Mouse (Mus musculus) midbrain, embryonic 12.5 days (tissue): ENCODE measurements around the gene Vmn1r163. TPM values are rescaled to one million over a fixed set of nuclear protein-coding genes. Genes with fewer than 3 reads are reported as not detected.
"Not testable (repeated sequence)": the region's sequence is repeated elsewhere in the genome, so short reads cannot be mapped to it uniquely, and the experiment has no call there.

Experiments
- ATAC-seq: fragments of 200-750 bp; cut with Nextera tagmentation; 2 replicates; pipeline ENCODE4 v1.8.0; 2017; ENCODE audit warnings: low read depth, moderate TSS enrichment, moderate library complexity; ENCODE audit not compliant: low FRiP score
- H3K27ac ChIP-seq: fragments of 300-500 bp; sonication (generic); replicated peaks from 2 replicates; pipeline ENCODE4 v1.5.1; 2016; ENCODE audit warnings: mild to moderate bottlenecking
- H3K27me3 ChIP-seq: fragments of 300-500 bp; sonication (generic); 2 replicates; pipeline ENCODE4 v1.6.1; 2016; ENCODE audit warnings: mild to moderate bottlenecking
- H3K36me3 ChIP-seq: fragments of 300-500 bp; sonication (generic); 2 replicates; pipeline ENCODE4 v1.6.1; 2016
- H3K4me1 ChIP-seq: fragments of 300-500 bp; sonication (generic); 2 replicates; pipeline ENCODE4 v1.6.1; 2016
- H3K4me2 ChIP-seq: fragments of 300-500 bp; sonication (generic); replicated peaks from 2 replicates; pipeline ENCODE4 v1.6.1; 2016; ENCODE audit warnings: mild to moderate bottlenecking, moderate library complexity
- H3K4me3 ChIP-seq: fragments of 300-500 bp; sonication (generic); 2 replicates; pipeline ENCODE4 v1.5.1; 2016; ENCODE audit warnings: mild to moderate bottlenecking
- H3K9ac ChIP-seq: fragments of 300-500 bp; sonication (generic); replicated peaks from 2 replicates; pipeline ENCODE4 v1.6.1; 2016; ENCODE audit warnings: mild to moderate bottlenecking, moderate library complexity
- H3K9me3 ChIP-seq: fragments of 300-500 bp; sonication (generic); 2 replicates; pipeline ENCODE4 v1.6.1; 2016; ENCODE audit warnings: mild to moderate bottlenecking
- WGBS: fragments of 180-500 bp; shearing (Covaris S2); methylation state at CpG from one replicate; pipeline ENCODE4 v1.1.7; 2016; 5-methylcytosine and 5-hydroxymethylcytosine counted together
- polyA plus RNA-seq: library from polyadenylated mRNA; unstranded; fragments of >200 nt; fragmentation: Nextera tagmentation; extraction: Ambion mirVana; gene quantifications from 2 replicates; pipeline ENCODE4 v1.2.1, GENCODE M21; 2016

Vmn1r163 gene
- polyA plus RNA-seq: not detected in 2 replicates

DNA sequence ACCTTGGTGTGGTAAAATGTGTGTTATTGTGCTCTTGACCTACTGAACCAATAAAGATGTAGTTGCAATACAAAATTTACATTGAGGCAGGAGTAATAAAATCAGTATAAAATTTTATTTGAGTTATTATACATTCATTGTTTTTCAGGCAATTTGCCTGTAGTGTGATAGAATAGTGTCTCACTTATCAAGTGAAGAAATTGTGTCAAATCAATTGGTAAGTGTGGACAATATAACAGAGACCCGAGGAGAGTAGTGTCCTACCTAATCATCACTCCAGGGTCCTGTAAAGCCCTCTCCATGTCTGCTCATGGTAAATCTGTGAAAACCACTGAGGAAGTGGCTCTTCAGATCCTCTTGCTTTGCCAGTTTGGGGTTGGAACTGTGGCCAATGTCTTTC is at the start of gene Vmn1r163:
Gene Vmn1r163 (plus strand): TSS at position 301 of the 400 bp plus-strand sequence.
- not testable (repeated sequence) for H3K27me3 ChIP-seq, H3K9ac ChIP-seq, H3K4me1 ChIP-seq, H3K9me3 ChIP-seq, H3K27ac ChIP-seq, ATAC-seq, H3K4me2 ChIP-seq, H3K4me3 ChIP-seq, H3K36me3 ChIP-seq
- no CpG with 5 or more reads among the region's 1 CpGs for WGBS

DNA sequence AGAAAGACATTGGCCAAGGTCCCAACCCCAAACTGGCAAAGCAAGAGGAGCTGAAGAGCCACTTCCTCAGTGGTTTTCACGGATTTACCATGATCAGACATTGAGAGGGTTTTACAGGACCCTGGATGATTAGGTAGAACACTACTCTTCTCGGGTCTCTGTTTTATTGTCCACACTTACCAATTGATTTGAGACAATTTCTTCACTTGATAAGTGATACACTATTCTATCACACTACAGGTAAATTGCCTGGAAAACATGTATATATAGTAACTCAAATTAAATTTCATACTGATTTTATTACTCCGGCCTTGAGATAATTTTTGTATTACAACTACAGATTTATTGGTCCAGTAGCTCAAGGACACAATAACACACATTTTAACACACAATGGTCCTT is 35.5 kb upstream of the Vmn1r163 start, which contains the start of gene Gm4216:
Gene Gm4216 (minus strand): TSS at position 101 of the 400 bp plus-strand sequence.
- ATAC-seq: not testable (repeated sequence)

DNA sequence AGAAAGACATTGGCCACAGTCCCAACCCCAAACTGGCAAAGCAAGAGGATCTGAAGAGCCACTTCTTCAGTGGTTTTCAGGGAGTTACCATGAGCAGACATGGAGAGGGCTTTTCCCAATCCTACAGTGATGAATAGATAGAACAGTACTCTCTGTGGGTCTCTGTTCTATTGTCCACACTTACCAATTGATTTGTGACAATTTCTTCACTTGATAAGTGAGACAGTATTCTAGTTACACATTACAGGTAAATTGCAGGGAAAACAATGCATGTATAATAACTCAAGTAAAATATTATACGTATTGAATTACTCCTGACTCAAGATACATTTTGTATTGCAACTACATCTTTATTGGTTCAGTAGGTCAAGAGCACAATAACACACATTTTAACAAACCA is 12.0 kb downstream of the Vmn1r163 start, which contains the start of gene Gm8720:
Gene Gm8720 (minus strand): TSS at position 101 of the 400 bp plus-strand sequence.
- not testable (repeated sequence) for ATAC-seq, H3K4me1 ChIP-seq, H3K4me3 ChIP-seq, H3K36me3 ChIP-seq, H3K9me3 ChIP-seq, H3K4me2 ChIP-seq, H3K9ac ChIP-seq, H3K27ac ChIP-seq, H3K27me3 ChIP-seq
- WGBS: no CpG with 5 or more reads among the region's 1 CpGs

More for the DNA sequence above, 35.5 kb upstream of the Vmn1r163 start, which contains the start of gene Gm4216:
- not testable (repeated sequence) for H3K9me3 ChIP-seq, H3K27me3 ChIP-seq, H3K27ac ChIP-seq, H3K9ac ChIP-seq, H3K4me2 ChIP-seq, H3K4me1 ChIP-seq, H3K4me3 ChIP-seq, H3K36me3 ChIP-seq
- no CpG with 5 or more reads among the region's 3 CpGs for WGBS

Other genes starting within 250 kb of the Vmn1r163 start
- not detected in 2 replicates for gene Vmn1r159, start 211.9 kb upstream of the Vmn1r163 start, polyA plus RNA-seq
- not detected in 2 replicates for gene Vmn1r160, start 184.3 kb upstream of the Vmn1r163 start, polyA plus RNA-seq
- gene Gm4214, start 70.9 kb upstream of the Vmn1r163 start, polyA plus RNA-seq: not detected in 2 replicates
- gene Gm4216, start 35.6 kb upstream of the Vmn1r163 start, polyA plus RNA-seq: not detected in 2 replicates
- not detected in 2 replicates for gene Gm8720, start 11.9 kb downstream of the Vmn1r163 start, polyA plus RNA-seq
- gene Gm10662, start 88.9 kb downstream of the Vmn1r163 start, polyA plus RNA-seq: not detected in 2 replicates
- not detected in 2 replicates for gene Vmn1r165, start 161.8 kb downstream of the Vmn1r163 start, polyA plus RNA-seq
- not detected in 2 replicates for gene Vmn1r166, start 196.1 kb downstream of the Vmn1r163 start, polyA plus RNA-seq
- not detected in 2 replicates for gene Gm6902, start 223.4 kb downstream of the Vmn1r163 start, polyA plus RNA-seq
- gene Nlrp4e, start 245.7 kb downstream of the Vmn1r163 start, polyA plus RNA-seq: not detected in 2 replicates